Comparison of ENCODE assay signal across 30 mouse cellular contexts in genomic region chr12:3657786-3658185, GRCm38 (mm10).
A peak's percentile ranks its signal among the peaks of the same experiment; 100 is the strongest.
DNase-seq lines count a peak whose midpoint lies in the region; ATAC-seq and TF ChIP-seq lines count a peak whose summit lies in the region.
"Had no signal": no experiment of that assay in that cellular context is flagged by ENCODE, and none has a peak within 500 bp of the region (broad histone marks: within the 10 kb centered on the region; RNA-seq: fewer than 3 reads in every experiment).

No protein-coding gene starts in this region.

- H3K27me3 ChIP-seq in heart, postnatal 0 days (ENCODE audit: control insufficient read depth, insufficient read depth, low read length), result no peaks in the 10 kb centered on the region
- no peaks in the 10 kb centered on the region for H3K27me3 ChIP-seq in heart, embryonic 11.5 days (ENCODE audit: control insufficient read depth, insufficient read depth, low read length)
- H3K27me3 ChIP-seq: CH12.LX; embryonic facial prominence, embryonic 13.5 days; forebrain, embryonic 13.5 days; hindbrain, embryonic 13.5 days; liver, embryonic 15.5 days; neural tube, embryonic 15.5 days had no signal

- TF ChIP-seq EP300 in heart, postnatal 0 days (IDR thresholded peaks at IDR 0.05; ENCODE audit: low read depth), result no peak

- peak; percentile 40; the same call in 1 of the 2 replicates for ATAC-seq in cerebellum, adult (ENCODE audit: insufficient number of reproducible peaks, low FRiP score, low TSS enrichment)
- no peak for ATAC-seq in heart, postnatal 0 days (ENCODE audit: insufficient read depth, low read depth)
- no peak for ATAC-seq in heart, embryonic 11.5 days (replicated peaks; ENCODE audit: insufficient number of reproducible peaks, low FRiP score, low TSS enrichment)
- ATAC-seq: forebrain, embryonic 13.5 days; inflammation-experienced regulatory T-cells, adult 6 months; midbrain, embryonic 16.5 days had no signal

- no peak overlapping the region for H3K4me3 ChIP-seq in heart, postnatal 0 days (ENCODE audit: low read depth, low read length)
- no peak overlapping the region for H3K4me3 ChIP-seq in heart, embryonic 11.5 days (ENCODE audit: low read depth, low read length)
- H3K4me3 ChIP-seq: embryonic facial prominence, embryonic 13.5 days; erythroblast, embryonic 14.5 days; forebrain, embryonic 13.5 days; gastrocnemius, adult 2 months; heart, embryonic 10.5 days; hindbrain, embryonic 13.5 days; left cerebral cortex, adult 2 months; limb, embryonic 10.5 days; liver, embryonic 15.5 days; neural tube, embryonic 15.5 days had no signal

- WGBS in heart, postnatal 0 days, result 48% methylated on average over 10 of the region's 10 CpGs
- 71% methylated on average over 10 of the region's 10 CpGs for WGBS in heart, embryonic 11.5 days (ENCODE audit: insufficient replicate concordance)

- no peaks in the 10 kb centered on the region for H3K36me3 ChIP-seq in heart, postnatal 0 days (replicated peaks; ENCODE audit: control insufficient read depth, insufficient read depth, low read length)
- H3K36me3 ChIP-seq in heart, embryonic 11.5 days (ENCODE audit: control insufficient read depth, insufficient read depth, low read length), result no peaks in the 10 kb centered on the region
- H3K36me3 ChIP-seq: G1E; limb, embryonic 10.5 days had no signal

- no peaks in the 10 kb centered on the region for H3K4me1 ChIP-seq in heart, postnatal 0 days (ENCODE audit: control insufficient read depth, insufficient read depth)
- H3K4me1 ChIP-seq in heart, embryonic 11.5 days (ENCODE audit: control insufficient read depth, insufficient read depth, low read length), result peaks cover 9% of the 10 kb centered on the region; the same call in 1 of the 2 replicates
- H3K4me1 ChIP-seq: embryonic facial prominence, embryonic 13.5 days; heart, embryonic 10.5 days; limb, embryonic 10.5 days; liver, embryonic 15.5 days had no signal

- 0 out of 2 replicates have a peak overlapping the region, but pooled peaks have one; percentile 15 for H3K9ac ChIP-seq in heart, postnatal 0 days (replicated peaks; ENCODE audit: low read depth, low read length)
- no peak overlapping the region for H3K9ac ChIP-seq in heart, embryonic 11.5 days (ENCODE audit: low read depth, low read length)
- H3K9ac ChIP-seq: embryonic facial prominence, embryonic 13.5 days; forebrain, embryonic 13.5 days; hindbrain, embryonic 13.5 days; liver, embryonic 15.5 days; neural tube, embryonic 15.5 days had no signal

- H3K9me3 ChIP-seq in heart, postnatal 0 days (replicated peaks; ENCODE audit: control insufficient read depth, low read length), result no peaks in the 10 kb centered on the region
- H3K9me3 ChIP-seq in heart, embryonic 11.5 days (replicated peaks; ENCODE audit: control insufficient read depth, low read length), result no peaks in the 10 kb centered on the region
- H3K9me3 ChIP-seq: embryonic facial prominence, embryonic 13.5 days; forebrain, embryonic 13.5 days; G1E; heart, embryonic 10.5 days; hindbrain, embryonic 13.5 days; limb, embryonic 10.5 days; liver, embryonic 15.5 days; neural tube, embryonic 15.5 days had no signal

- H3K27ac ChIP-seq in heart, postnatal 0 days (ENCODE audit: low read depth), result no peak overlapping the region
- H3K27ac ChIP-seq in heart, embryonic 11.5 days (ENCODE audit: low read depth, low read length), result no peak overlapping the region
- H3K27ac ChIP-seq: embryonic facial prominence, embryonic 13.5 days; forebrain, embryonic 13.5 days; gastrocnemius, adult 2 months; heart, embryonic 10.5 days; hindbrain, embryonic 13.5 days; left cerebral cortex, adult 2 months; limb, embryonic 10.5 days; liver, embryonic 15.5 days; macrophage; neural tube, embryonic 15.5 days had no signal

- no peak for TF ChIP-seq CTCF in heart, postnatal 0 days (IDR thresholded peaks at IDR 0.05; ENCODE audit: low read depth)

- DNase-seq in cerebellum, adult 9-10 months, result no peak
- no peak for DNase-seq in heart, postnatal 0 days (ENCODE audit: low spot score)
- peak; percentile 71 for DNase-seq in brain, adult 2 months (ENCODE audit: low read depth, low spot score)
- DNase-seq in cerebellum, adult 9-11 months, result peak; percentile 39
- no peak for DNase-seq in embryo, embryonic 10 days (ENCODE audit: low spot score)
- DNase-seq in spleen, postnatal 4 days (ENCODE audit: low spot score in 2 of 2), result no peak
- DNase-seq: embryo, embryonic 11 days; gastrocnemius, adult 2 months; kidney, adult 8-10 months; kidney, postnatal 10 days; liver; right cerebral cortex, adult 18-20 months; thymus, adult 18-20 months; thymus, postnatal 4 days had no signal

- H3K4me2 ChIP-seq in heart, postnatal 0 days (ENCODE audit: low read depth, low read length), result no peak overlapping the region
- H3K4me2 ChIP-seq in heart, embryonic 11.5 days, result no peak overlapping the region
- H3K4me2 ChIP-seq: embryonic facial prominence, embryonic 13.5 days; forebrain, embryonic 13.5 days; hindbrain, embryonic 13.5 days; liver, embryonic 15.5 days; neural tube, embryonic 15.5 days had no signal

Comparison
In these comparisons a context has a peak if more than half of its experiments do, and no peak if none do; other contexts are left out.
1. DNase-seq: peak in brain, adult 2 months (single experiment) and cerebellum, adult 9-11 months (single experiment); none in cerebellum, adult 9-10 months (single experiment), heart, postnatal 0 days (single experiment), embryo, embryonic 10 days (single experiment) and spleen, postnatal 4 days (0 of 2).